Mouse (Mus musculus) T-helper 2 cell (primary cell): ENCODE measurements around the gene Uty.

ENCODE experiments used
- in situ Hi-C: fragments of 300-600 bp; cut with MboI, MseI; formaldehyde crosslinking; loops from one replicate; pipeline ENCODE4 v1.15.1; 2025; ENCODE audit warnings: high pct_unique_total_duplicates

Gene Uty

GRCm38 (mm10) chrY:1245426-1245863 is at the start of gene Uty:
Gene Uty, minus strand, starts transcription at chrY:1245759.
- in situ Hi-C loops = no loop called here

- in situ Hi-C loops = no loop called here
Observed at GRCm38 (mm10) chrY:1293708-1294107, 48.1 kb upstream of the Uty start.

GRCm38 (mm10) chrY:1286171-1286795 is 40.7 kb upstream of the Uty start, which contains the start of gene Ddx3y:
Gene Ddx3y, minus strand, starts transcription at chrY:1286629.
- in situ Hi-C loops = no loop called here

GRCm38 (mm10) chrY:1285735-1286134 is 40.2 kb upstream of the Uty start:
- in situ Hi-C loops = no loop called here

- in situ Hi-C loops = no loop called here
Observed at GRCm38 (mm10) chrY:1246117-1246516, 558 bp upstream of the Uty start.

GRCm38 (mm10) chrY:1244940-1245339 is 619 bp downstream of the Uty start:
- in situ Hi-C loops = no loop called here

GRCm38 (mm10) chrY:1244421-1244820 is 1.1 kb downstream of the Uty start:
- in situ Hi-C loops = no loop called here

GRCm38 (mm10) chrY:1220001-1220400 is 25.6 kb downstream of the Uty start:
- in situ Hi-C loops = no loop called here

- in situ Hi-C loops = no loop called here
Observed at GRCm38 (mm10) chrY:1178476-1178875, 67.1 kb downstream of the Uty start.

GRCm38 (mm10) chrY:1163054-1163453 is 82.5 kb downstream of the Uty start:
- in situ Hi-C loops = no loop called here

GRCm38 (mm10) chrY:1116153-1116552 is 129.4 kb downstream of the Uty start:
- in situ Hi-C loops = no loop called here

GRCm38 (mm10) chrY:1114016-1114415 is 131.5 kb downstream of the Uty start:
- in situ Hi-C loops = no loop called here
